Comparison of ENCODE assay signal across 9 mouse cellular contexts in genomic region chr3:96598156-96599068, GRCm38 (mm10). TPM values are rescaled to one million over a fixed set of nuclear protein-coding genes. Genes with fewer than 3 reads are reported as not detected.
DNase-seq lines count a peak whose midpoint lies in the region; ATAC-seq and TF ChIP-seq lines count a peak whose summit lies in the region.
"Had no signal": no experiment of that assay in that cellular context is flagged by ENCODE, and none has a peak within 500 bp of the region (broad histone marks: within the 10 kb centered on the region; RNA-seq: fewer than 3 reads in every experiment).

No protein-coding gene starts in this region.

- DNase-seq in ES-CJ7 (ENCODE audit: low read depth, low spot score) = peak; percentile 52
- peak; percentile 85 for DNase-seq in adrenal gland, postnatal 10 days
- peak; percentile 81 for DNase-seq in kidney, postnatal 14 days
- DNase-seq in lung, adult 2 months = peak; percentile 55
- peak; percentile 32 for DNase-seq in retina, postnatal 7 days (ENCODE audit: low read depth, low spot score)
- no peak for DNase-seq in spleen, postnatal 14 days (ENCODE audit: low spot score in 2 of 2)

- TF ChIP-seq CTCF in lung, adult 2 months (IDR thresholded peaks at IDR 0.05; ENCODE audit: insufficient read depth, low read length) = no peak

- H3K9ac ChIP-seq in embryonic facial prominence, embryonic 15.5 days = peak overlapping the region; percentile 35
- peak overlapping the region; percentile 81 for H3K9ac ChIP-seq in heart, embryonic 16.5 days (ENCODE audit: low read length)

- 0 out of 2 replicates have a peak, but pooled peaks have one; percentile 24 for TF ChIP-seq POLR2A in lung, adult 2 months (IDR thresholded peaks at IDR 0.05; ENCODE audit: borderline replicate concordance, extremely low read depth, low read depth, low read length)

- H3K4me3 ChIP-seq in embryonic facial prominence, embryonic 15.5 days (replicated peaks) = peak overlapping the region; percentile 48
- H3K4me3 ChIP-seq in heart, embryonic 16.5 days (ENCODE audit: low read length) = peak overlapping the region; percentile 69
- H3K4me3 ChIP-seq in lung, adult 2 months (replicated peaks; ENCODE audit: extremely low read depth, low read depth, low read length) = peak overlapping the region; percentile 69

- no peaks in the 10 kb centered on the region for H3K36me3 ChIP-seq in embryonic facial prominence, embryonic 15.5 days
- no peaks in the 10 kb centered on the region for H3K36me3 ChIP-seq in heart, embryonic 16.5 days (ENCODE audit: control insufficient read depth, insufficient read depth)

- peak overlapping the region; percentile 92 for H3K4me2 ChIP-seq in embryonic facial prominence, embryonic 15.5 days (replicated peaks)
- H3K4me2 ChIP-seq in heart, embryonic 16.5 days (ENCODE audit: low read depth, low read length) = peak overlapping the region; percentile 85

- H3K4me1 ChIP-seq in embryonic facial prominence, embryonic 15.5 days = peaks cover 54% of the 10 kb centered on the region
- H3K4me1 ChIP-seq in heart, embryonic 16.5 days (ENCODE audit: control insufficient read depth, insufficient read depth, low read length) = peaks cover 41% of the 10 kb centered on the region
- peaks cover 12% of the 10 kb centered on the region for H3K4me1 ChIP-seq in lung, adult 2 months (ENCODE audit: control insufficient read depth, insufficient read depth, low read length)

- 1% methylated on average over 52 of the region's 54 CpGs for WGBS in embryonic facial prominence, embryonic 15.5 days
- whole genome bisulfite sequencing in heart, embryonic 16.5 days = 6% methylated on average over 54 of the region's 54 CpGs
- WGBS in lung, adult 2 months = 6% methylated on average over 54 of the region's 54 CpGs

- H3K27me3 ChIP-seq in embryonic facial prominence, embryonic 15.5 days = peaks cover 12% of the 10 kb centered on the region
- peaks cover 2% of the 10 kb centered on the region; the same call in 1 of the 2 replicates for H3K27me3 ChIP-seq in heart, embryonic 16.5 days (ENCODE audit: control insufficient read depth, insufficient read depth, low read length)

- no peak for ATAC-seq in embryonic facial prominence, embryonic 15.5 days (ENCODE audit: insufficient number of reproducible peaks, low FRiP score, low TSS enrichment, low read depth)
- ATAC-seq in heart, embryonic 16.5 days (replicated peaks; ENCODE audit: extremely low read depth, insufficient read depth, low FRiP score) = no peak

- H3K27ac ChIP-seq in embryonic facial prominence, embryonic 15.5 days (replicated peaks) = peak overlapping the region; percentile 58
- H3K27ac ChIP-seq in heart, embryonic 16.5 days (ENCODE audit: low read length) = peak overlapping the region; percentile 61

- no peaks in the 10 kb centered on the region for H3K9me3 ChIP-seq in embryonic facial prominence, embryonic 15.5 days (replicated peaks)
- no peaks in the 10 kb centered on the region for H3K9me3 ChIP-seq in heart, embryonic 16.5 days (replicated peaks; ENCODE audit: control insufficient read depth, low read length)

RNA-seq across cellular contexts. Expression of gene Ankrd34a, which starts 2.0 kb away (rescaled TPM):
- total RNA-seq in adrenal gland, postnatal 10 days (2021) = under 1 TPM; 0.54 to 0.55 TPM
- 2.2 and 3.0 TPM in 2 replicates for polyA plus RNA-seq in embryonic facial prominence, embryonic 15.5 days (2015; fragmentation: Nextera tagmentation; extraction: Ambion mirVana)
- polyA plus RNA-seq in heart, embryonic 16.5 days (2015; fragmentation: Nextera tagmentation; extraction: Ambion mirVana) = 6.9 and 7.2 TPM in 2 replicates
- polyA plus RNA-seq in lung, adult 2 months (2012; rRNA removed) = 0.27 and 0.44 TPM in 2 replicates
- total RNA-seq: common myeloid progenitor, adult 5-6 weeks had no signal

RNA-seq across cellular contexts. Expression of gene Lix1l, which starts 2.5 kb away (rescaled TPM):
- 10 to 100 TPM; 33.3 to 42.6 TPM for total RNA-seq in adrenal gland, postnatal 10 days (2021)
- polyA plus RNA-seq in embryonic facial prominence, embryonic 15.5 days (2015; fragmentation: Nextera tagmentation; extraction: Ambion mirVana) = 8.7 and 10.1 TPM in 2 replicates
- 4.3 and 4.5 TPM in 2 replicates for polyA plus RNA-seq in heart, embryonic 16.5 days (2015; fragmentation: Nextera tagmentation; extraction: Ambion mirVana)
- polyA plus RNA-seq in lung, adult 2 months (2012; rRNA removed) = 20.6 and 34.4 TPM in 2 replicates

RNA-seq across cellular contexts. Expression of gene Polr3gl, which starts 4.4 kb away (rescaled TPM):
- total RNA-seq in adrenal gland, postnatal 10 days (2021) = 10 to 100 TPM; 29.3 to 34.3 TPM
- polyA plus RNA-seq in embryonic facial prominence, embryonic 15.5 days (2015; fragmentation: Nextera tagmentation; extraction: Ambion mirVana) = 43.6 and 48.5 TPM in 2 replicates
- 33.4 and 36.4 TPM in 2 replicates for polyA plus RNA-seq in heart, embryonic 16.5 days (2015; fragmentation: Nextera tagmentation; extraction: Ambion mirVana)
- 18.3 and 21.3 TPM in 2 replicates for polyA plus RNA-seq in lung, adult 2 months (2012; rRNA removed)

RNA-seq across cellular contexts. Expression of gene Gm16253, which starts 21.6 kb away (rescaled TPM):
- under 1 TPM in 1 of 2 experiments, not detected in 1; 0.61 TPM for total RNA-seq in adrenal gland, postnatal 10 days (2021)
- 1.5 and 2.0 TPM in 2 replicates for polyA plus RNA-seq in embryonic facial prominence, embryonic 15.5 days (2015; fragmentation: Nextera tagmentation; extraction: Ambion mirVana)
- 1.3 and 1.4 TPM in 2 replicates for polyA plus RNA-seq in heart, embryonic 16.5 days (2015; fragmentation: Nextera tagmentation; extraction: Ambion mirVana)
- not detected in 2 replicates for polyA plus RNA-seq in lung, adult 2 months (2012; rRNA removed)
- total RNA-seq: common myeloid progenitor, adult 5-6 weeks had no signal

RNA-seq across cellular contexts. Expression of gene Rbm8a, which starts 31.3 kb away (rescaled TPM):
- total RNA-seq in adrenal gland, postnatal 10 days (2021) = 10 to 100 TPM; 68.8 to 72.9 TPM
- 119 and 121 TPM in 2 replicates for polyA plus RNA-seq in embryonic facial prominence, embryonic 15.5 days (2015; fragmentation: Nextera tagmentation; extraction: Ambion mirVana)
- polyA plus RNA-seq in heart, embryonic 16.5 days (2015; fragmentation: Nextera tagmentation; extraction: Ambion mirVana) = 83.8 and 86.4 TPM in 2 replicates
- 5.0 and 12.2 TPM in 2 replicates for polyA plus RNA-seq in lung, adult 2 months (2012; rRNA removed)

Comparison
In these comparisons a context has a peak if more than half of its experiments do, and no peak if none do; other contexts are left out.
1. DNase-seq: peak in ES-CJ7 (single experiment), adrenal gland, postnatal 10 days (single experiment), kidney, postnatal 14 days (single experiment), lung, adult 2 months (single experiment) and retina, postnatal 7 days (single experiment); none in spleen, postnatal 14 days (0 of 2).
2. Peak in every context shown above with its lines, with median percentiles within 50 percentile points of each other: H3K4me3 ChIP-seq.